Mouse (Mus musculus) forebrain, embryonic 14.5 days (tissue): ENCODE measurements around the gene Slc34a1. TPM values are rescaled to one million over a fixed set of nuclear protein-coding genes. Genes with fewer than 3 reads are reported as not detected.

Experiments used
- ATAC-seq: fragments of 200-750 bp; cut with Nextera tagmentation; 2 replicates; pipeline ENCODE4 v1.8.0; 2017; ENCODE audit warnings: mild to moderate bottlenecking, moderate library complexity
- DNase-seq: peaks from one replicate; pipeline ENCODE4 v3.0.0-alpha.2; 2015; ENCODE audit warnings: low spot score
- H3K27ac ChIP-seq: fragments of 300-500 bp; sonication (generic); 2 replicates; pipeline ENCODE4 v1.5.1; 2014; ENCODE audit warnings: low read depth, mild to moderate bottlenecking, control low read depth, low read length, moderate library complexity
- H3K27me3 ChIP-seq: fragments of 300-500 bp; sonication (generic); replicated peaks from 2 replicates; pipeline ENCODE4 v1.6.1; 2014; ENCODE audit warnings: low read length, control low read depth, mixed read lengths; ENCODE audit not compliant: control insufficient read depth, insufficient read depth
- H3K36me3 ChIP-seq: fragments of 300-500 bp; sonication (generic); 2 replicates; pipeline ENCODE4 v1.6.1; 2014; ENCODE audit warnings: low read length, control low read depth; ENCODE audit not compliant: control insufficient read depth, insufficient read depth
- H3K4me1 ChIP-seq: fragments of 300-500 bp; sonication (generic); 2 replicates; pipeline ENCODE4 v1.6.1; 2014; ENCODE audit warnings: antibody characterized with exemption, low read length, control low read depth; ENCODE audit not compliant: control insufficient read depth, insufficient read depth
- H3K4me2 ChIP-seq: fragments of 300-500 bp; sonication (generic); 2 replicates; pipeline ENCODE4 v1.6.1; 2014; ENCODE audit warnings: mild to moderate bottlenecking, control low read depth, low read length
- H3K4me3 ChIP-seq: fragments of 300-500 bp; sonication (generic); 2 replicates; pipeline ENCODE4 v1.5.1; 2014; ENCODE audit warnings: low read depth, low read length, control low read depth
- H3K9ac ChIP-seq: fragments of 300-500 bp; sonication (generic); 2 replicates; pipeline ENCODE4 v1.6.1; 2014; ENCODE audit warnings: mild to moderate bottlenecking, low read length, control low read depth, moderate library complexity
- H3K9me3 ChIP-seq: fragments of 300-500 bp; sonication (generic); replicated peaks from 2 replicates; pipeline ENCODE4 v1.6.1; 2016; ENCODE audit warnings: low read length, control low read depth, mixed read lengths; ENCODE audit not compliant: control insufficient read depth
- WGBS: fragments of 180-500 bp; shearing (Covaris S2); extraction: QIAGEN DNeasy Blood & Tissue Kit; methylation state at CpG from one replicate; pipeline ENCODE4 v1.1.7; 2014; 5-methylcytosine and 5-hydroxymethylcytosine counted together
- polyA plus RNA-seq: library from polyadenylated mRNA; unstranded; fragments of >200 nt; fragmentation: Nextera tagmentation; extraction: Ambion mirVana; gene quantifications from 2 replicates; pipeline ENCODE4 v1.2.1, GENCODE M21; 2014

Slc34a1 gene
- polyA plus RNA-seq, 1 experiment from 2014 or later = not detected

DNA sequence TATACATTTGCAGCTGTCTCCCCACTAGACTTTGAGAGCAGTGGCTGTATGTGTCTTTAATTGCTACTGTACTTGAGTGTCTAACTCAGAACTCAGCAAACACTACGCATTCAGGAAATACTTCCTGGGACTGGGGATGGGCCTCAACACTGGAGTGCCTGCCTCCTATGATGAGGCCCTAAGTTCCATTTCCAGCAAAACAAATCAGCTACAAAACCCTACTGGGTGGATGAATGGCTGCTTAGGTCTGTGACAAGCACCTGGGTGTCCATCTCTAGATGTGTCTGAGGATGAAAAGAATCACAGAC is 2.0 kb downstream of the Slc34a1 start:
- H3K9ac ChIP-seq = no peak overlapping the region
- H3K27ac ChIP-seq = no peak overlapping the region
- H3K4me3 ChIP-seq = no peak overlapping the region
- no peak overlapping the region for H3K4me2 ChIP-seq
- H3K9me3 ChIP-seq = no peaks in the 10 kb centered on the region
- WGBS = 91% methylated on average over 1 of the region's 1 CpGs
- no peak for ATAC-seq
- DNase-seq = no peak
- no peaks in the 10 kb centered on the region for H3K36me3 ChIP-seq
- no peaks in the 10 kb centered on the region for H3K4me1 ChIP-seq
- no peaks in the 10 kb centered on the region for H3K27me3 ChIP-seq

DNA sequence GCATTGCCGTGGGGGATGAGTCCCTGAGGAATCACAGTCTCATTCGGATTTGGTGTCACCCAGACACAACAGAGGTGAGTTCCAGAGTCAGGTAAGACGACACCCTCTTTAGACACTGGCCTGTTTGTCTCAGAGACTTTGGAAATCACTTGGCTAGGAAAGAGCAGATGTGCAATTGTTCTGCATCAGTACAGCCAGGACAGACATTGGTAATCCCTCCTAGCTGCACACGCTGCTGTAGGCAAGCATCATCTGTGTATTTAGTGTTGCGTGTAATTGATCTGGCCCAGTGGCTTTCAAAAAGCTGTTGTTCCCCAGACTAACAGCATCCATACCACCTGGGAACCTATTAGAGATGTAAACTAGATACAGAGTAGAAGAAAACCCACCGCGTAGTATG is 5.3 kb downstream of the Slc34a1 start:
- H3K4me2 ChIP-seq = no peak overlapping the region
- H3K9ac ChIP-seq = no peak overlapping the region
- H3K27ac ChIP-seq = no peak overlapping the region
- H3K4me1 ChIP-seq = peaks cover 5% of the 10 kb centered on the region
- no peak for ATAC-seq
- H3K9me3 ChIP-seq = no peaks in the 10 kb centered on the region
- 67% methylated on average over 7 of the region's 7 CpGs for WGBS
- no peaks in the 10 kb centered on the region for H3K27me3 ChIP-seq
- H3K36me3 ChIP-seq = no peaks in the 10 kb centered on the region
- H3K4me3 ChIP-seq = no peak overlapping the region
- no peak for DNase-seq

DNA sequence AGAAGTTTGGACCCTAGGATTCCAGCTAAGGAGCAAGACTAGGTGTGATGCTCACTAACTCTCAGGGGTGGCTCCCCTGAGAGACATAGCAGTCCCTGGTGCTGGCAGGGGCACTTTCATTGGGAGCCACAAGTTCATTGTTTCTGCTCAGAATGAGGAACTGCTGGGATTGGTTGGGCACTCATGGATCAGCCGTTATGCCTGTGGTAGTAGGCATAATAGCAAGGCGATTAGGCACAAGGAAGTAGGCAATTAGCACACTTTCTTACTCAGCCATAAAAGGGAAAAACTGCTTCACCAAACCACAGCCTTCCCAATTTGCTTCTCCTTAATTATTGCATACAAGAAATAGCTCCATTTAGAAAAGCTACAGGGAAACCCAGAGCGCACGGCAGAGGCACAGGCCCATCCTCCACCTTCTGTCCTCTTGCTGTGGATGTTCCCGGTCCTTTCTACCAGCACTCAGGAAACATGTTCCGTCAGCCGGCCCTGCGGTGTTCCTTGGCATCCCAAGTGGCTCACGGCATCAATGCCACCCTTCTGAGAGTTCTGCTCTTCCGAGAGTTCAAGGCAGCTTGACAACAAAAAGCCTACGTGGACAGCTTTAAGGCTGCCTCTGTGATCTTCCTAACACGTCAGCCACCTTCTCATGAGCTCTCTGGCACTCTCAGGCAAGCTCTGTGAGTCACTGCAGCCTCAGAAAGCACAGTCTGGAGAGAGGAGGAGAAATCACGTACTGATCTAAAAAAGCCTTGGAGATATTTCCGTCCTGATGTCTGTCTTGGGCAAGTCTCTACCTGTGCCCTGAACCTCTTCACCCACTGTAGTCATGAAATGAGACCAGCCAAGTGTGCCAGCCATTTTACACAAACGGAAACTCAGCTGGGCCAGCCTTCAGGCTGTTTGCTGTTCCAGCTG is 6.2 kb downstream of the Slc34a1 start:
- WGBS = 34% methylated on average over 15 of the region's 15 CpGs

DNA sequence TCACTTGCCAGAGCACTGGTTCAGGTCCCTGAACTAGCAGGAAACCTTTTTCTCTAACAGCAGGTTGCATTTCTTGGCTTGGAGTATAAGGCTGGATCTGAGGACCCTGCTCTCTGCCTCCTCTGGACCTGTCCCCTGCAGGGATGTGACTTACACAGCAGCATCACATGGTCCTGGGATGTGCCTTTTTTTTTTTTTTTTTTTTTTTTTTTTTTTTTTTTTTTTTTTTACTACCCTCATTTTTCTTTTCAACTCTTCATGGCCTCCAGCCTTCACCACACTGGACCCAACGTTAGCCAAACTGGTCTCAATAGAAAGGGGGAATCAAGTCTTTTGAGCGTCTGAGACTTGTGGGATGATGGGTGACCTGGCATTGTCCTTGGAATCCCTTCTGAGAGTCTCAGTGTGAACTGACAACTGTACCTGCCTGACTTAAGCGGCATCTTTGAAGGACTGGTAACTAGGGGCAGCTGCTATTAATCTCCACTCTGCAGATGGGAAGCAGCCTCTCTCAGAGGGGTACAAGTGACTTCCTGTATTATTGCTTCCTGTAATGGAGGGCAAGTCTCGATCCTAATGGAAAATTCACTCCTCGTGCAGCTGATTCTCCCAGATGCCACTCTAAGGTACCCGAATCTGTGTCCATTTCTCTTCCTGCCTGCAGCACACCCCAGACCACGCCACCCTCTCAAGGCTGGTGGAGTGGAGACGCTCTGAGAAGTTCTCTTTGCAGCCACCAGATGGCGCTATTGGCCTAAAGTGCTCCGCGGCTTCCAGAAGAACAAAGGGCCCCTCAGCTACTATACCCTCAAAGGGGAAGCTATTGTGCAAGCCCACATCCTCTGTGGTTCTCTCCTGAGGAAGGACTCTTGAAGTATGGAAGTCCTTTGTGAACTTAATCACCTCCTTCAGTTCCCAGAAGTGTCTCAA is 7.1 kb downstream of the Slc34a1 start:
- Histone ChIP-seq H3K27me3 (no peaks in the 10 kb centered on the region), H3K9me3 (no peaks in the 10 kb centered on the region), H3K27ac (peak overlapping the region; percentile 80), H3K4me3 (no peak overlapping the region), H3K36me3 (no peaks in the 10 kb centered on the region), H3K9ac (peak overlapping the region; percentile 63), H3K4me1 (peaks cover 5% of the 10 kb centered on the region), H3K4me2 (0 out of 2 replicates have a peak overlapping the region, but pooled peaks have one; percentile 14)
- DNase-seq (peak; percentile 96), ATAC-seq (peak; percentile 95)
- 16% methylated on average over 11 of the region's 11 CpGs for WGBS

More for the DNA sequence above, 6.2 kb downstream of the Slc34a1 start:
- Histone ChIP-seq H3K9ac (no peak overlapping the region), H3K27me3 (no peaks in the 10 kb centered on the region), H3K4me1 (peaks cover 5% of the 10 kb centered on the region), H3K4me3 (no peak overlapping the region), H3K4me2 (no peak overlapping the region), H3K36me3 (no peaks in the 10 kb centered on the region), H3K27ac (no peak overlapping the region), H3K9me3 (no peaks in the 10 kb centered on the region)
- peak; percentile 29 for DNase-seq
- no peak for ATAC-seq

DNA sequence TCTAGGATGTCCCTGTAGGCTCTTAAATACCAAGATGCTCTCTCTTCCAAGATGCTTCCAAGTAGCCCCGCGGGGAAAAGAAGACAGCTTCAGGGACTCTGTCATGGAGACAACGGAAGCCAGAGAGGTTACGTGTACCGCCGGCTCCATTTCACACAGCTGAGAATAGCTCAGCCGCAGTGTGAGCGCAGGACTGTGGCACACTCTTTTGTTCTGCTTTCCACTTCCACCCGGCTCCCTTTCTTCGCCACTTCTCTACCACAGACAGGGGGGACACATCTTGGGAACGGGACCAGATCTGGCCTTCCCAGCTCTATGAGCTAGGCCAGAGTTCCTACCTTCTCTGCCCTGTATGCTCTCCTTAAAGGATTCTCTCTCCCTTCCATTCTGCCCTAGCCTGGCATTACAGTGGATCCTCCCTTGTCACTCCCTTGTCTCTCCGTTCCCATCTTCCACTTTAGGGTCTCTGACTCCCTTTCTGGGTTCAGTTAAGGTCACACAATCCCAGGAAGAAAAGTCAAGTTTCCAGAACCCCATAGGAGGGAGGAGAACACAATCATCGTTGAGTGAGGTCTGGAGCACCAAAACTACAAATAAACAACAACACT is 7.9 kb downstream of the Slc34a1 start:
- ATAC-seq (peak; percentile 55), DNase-seq (no peak)
- Histone ChIP-seq H3K4me3 (no peak overlapping the region), H3K4me2 (0 out of 2 replicates have a peak overlapping the region, but pooled peaks have one; percentile 14), H3K27ac (peak overlapping the region; percentile 80), H3K36me3 (no peaks in the 10 kb centered on the region), H3K4me1 (peaks cover 5% of the 10 kb centered on the region), H3K9me3 (no peaks in the 10 kb centered on the region), H3K27me3 (no peaks in the 10 kb centered on the region), H3K9ac (peak overlapping the region; percentile 63)
- 54% methylated on average over 13 of the region's 13 CpGs for WGBS

- H3K27me3 ChIP-seq = no peaks in the 10 kb centered on the region
Measured at GRCm38 (mm10) chr13:55407341-55407740, 9.4 kb downstream of the Slc34a1 start.

GRCm38 (mm10) chr13:55408546-55409120 is 10.6 kb downstream of the Slc34a1 start:
- 88% methylated on average over 19 of the region's 19 CpGs for WGBS
- Histone ChIP-seq H3K4me3 (no peak overlapping the region), H3K27me3 (no peaks in the 10 kb centered on the region), H3K36me3 (no peaks in the 10 kb centered on the region), H3K9me3 (no peaks in the 10 kb centered on the region), H3K27ac (no peak overlapping the region), H3K9ac (no peak overlapping the region), H3K4me1 (peaks cover 5% of the 10 kb centered on the region), H3K4me2 (no peak overlapping the region)
- ATAC-seq (no peak), DNase-seq (no peak)

More at GRCm38 (mm10) chr13:55407341-55407740, 9.4 kb downstream of the Slc34a1 start:
- no peaks in the 10 kb centered on the region for H3K36me3 ChIP-seq
- H3K9ac ChIP-seq = no peak overlapping the region
- H3K9me3 ChIP-seq = no peaks in the 10 kb centered on the region
- ATAC-seq (no peak), DNase-seq (no peak)
- WGBS = 90% methylated on average over 4 of the region's 4 CpGs
- peaks cover 5% of the 10 kb centered on the region for H3K4me1 ChIP-seq
- no peak overlapping the region for H3K27ac ChIP-seq
- no peak overlapping the region for H3K4me2 ChIP-seq
- no peak overlapping the region for H3K4me3 ChIP-seq

- ATAC-seq = no peak
- Histone ChIP-seq H3K36me3 (no peaks in the 10 kb centered on the region), H3K27me3 (no peaks in the 10 kb centered on the region), H3K27ac (no peak overlapping the region), H3K4me1 (no peaks in the 10 kb centered on the region), H3K9me3 (no peaks in the 10 kb centered on the region), H3K4me2 (no peak overlapping the region), H3K4me3 (no peak overlapping the region), H3K9ac (no peak overlapping the region)
- DNase-seq = no peak
- WGBS = 76% methylated on average over 7 of the region's 7 CpGs
Measured at GRCm38 (mm10) chr13:55411826-55412225, 13.8 kb downstream of the Slc34a1 start.
